Mouse (Mus musculus) hindbrain, embryonic 14.5 days (tissue): ENCODE data around the gene Lrriq1. TPM values are rescaled to one million over a fixed set of nuclear protein-coding genes. Genes with fewer than 3 reads are reported as not detected.

Experiments used
- ATAC-seq: fragments of 200-750 bp; cut with Nextera tagmentation; 2 replicates; pipeline ENCODE4 v1.8.0; 2017; ENCODE audit warnings: moderate number of reproducible peaks, mild to moderate bottlenecking, moderate TSS enrichment, moderate library complexity; ENCODE audit not compliant: low FRiP score
- DNase-seq: peaks from one replicate; pipeline ENCODE4 v3.0.0-alpha.2; 2015; ENCODE audit warnings: low spot score
- H3K27ac ChIP-seq: fragments of 300-500 bp; sonication (generic); 2 replicates; pipeline ENCODE4 v1.5.1; 2014; ENCODE audit warnings: mild to moderate bottlenecking, moderate library complexity
- H3K27me3 ChIP-seq: fragments of 300-500 bp; sonication (generic); 2 replicates; pipeline ENCODE4 v1.6.1; 2014; ENCODE audit warnings: mild to moderate bottlenecking, low read length, mixed read lengths; ENCODE audit not compliant: control insufficient read depth, insufficient read depth
- H3K36me3 ChIP-seq: fragments of 300-500 bp; sonication (generic); replicated peaks from 2 replicates; pipeline ENCODE4 v1.6.1; 2014; ENCODE audit not compliant: control insufficient read depth, insufficient read depth
- H3K4me1 ChIP-seq: fragments of 300-500 bp; sonication (generic); replicated peaks from 2 replicates; pipeline ENCODE4 v1.6.1; 2014; ENCODE audit warnings: antibody characterized with exemption, low read length, mixed read lengths; ENCODE audit not compliant: control insufficient read depth, insufficient read depth
- H3K4me2 ChIP-seq: fragments of 300-500 bp; sonication (generic); replicated peaks from 2 replicates; pipeline ENCODE4 v1.6.1; 2014; ENCODE audit warnings: mild to moderate bottlenecking, moderate library complexity
- H3K4me3 ChIP-seq: fragments of 300-500 bp; sonication (generic); replicated peaks from 2 replicates; pipeline ENCODE4 v1.5.1; 2014; ENCODE audit warnings: mild to moderate bottlenecking, low read length
- H3K9ac ChIP-seq: fragments of 300-500 bp; sonication (generic); 2 replicates; pipeline ENCODE4 v1.6.1; 2014
- H3K9me3 ChIP-seq: fragments of 300-500 bp; sonication (generic); 2 replicates; pipeline ENCODE4 v1.6.1; 2016; ENCODE audit warnings: low read length; ENCODE audit not compliant: control insufficient read depth
- WGBS: fragments of 180-500 bp; shearing (Covaris S2); extraction: QIAGEN DNeasy Blood & Tissue Kit; methylation state at CpG from one replicate; pipeline ENCODE4 v1.1.7; 2014; 5-methylcytosine and 5-hydroxymethylcytosine counted together
- polyA plus RNA-seq: library from polyadenylated mRNA; unstranded; fragments of >200 nt; fragmentation: Nextera tagmentation; extraction: Ambion mirVana; gene quantifications from 2 replicates; pipeline ENCODE4 v1.2.1, GENCODE M21; 2014

Lrriq1 gene
- polyA plus RNA-seq, 1 experiment from 2014 or later, result 7.3 TPM

DNA sequence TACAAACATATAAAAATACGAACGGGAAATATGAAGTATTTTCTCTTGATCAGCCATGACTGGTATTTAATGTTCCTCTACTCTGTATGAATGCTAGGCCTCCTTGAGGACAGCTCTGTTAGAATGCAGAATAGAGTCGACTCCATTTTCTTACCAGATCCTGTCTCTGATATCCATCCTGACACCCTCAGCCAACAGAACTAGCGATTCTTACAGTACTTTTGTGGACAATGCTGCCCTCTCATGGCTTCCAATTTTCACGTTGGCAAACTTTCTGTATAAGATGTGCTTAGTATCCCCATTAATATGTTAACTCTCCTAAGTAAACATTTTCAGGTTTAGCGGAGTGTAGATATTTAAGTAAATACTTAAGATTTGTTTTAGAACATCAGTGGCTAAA, 94.6 kb downstream of the Lrriq1 start:
- Histone ChIP-seq H3K4me2 (no peak overlapping the region), H3K4me1 (no peaks in the 10 kb centered on the region), H3K27ac (no peak overlapping the region), H3K27me3 (no peaks in the 10 kb centered on the region), H3K9me3 (no peaks in the 10 kb centered on the region), H3K9ac (no peak overlapping the region), H3K36me3 (no peaks in the 10 kb centered on the region), H3K4me3 (no peak overlapping the region)
- peak; percentile 61 for DNase-seq
- peak; percentile 48; the same call in 1 of the 2 replicates for ATAC-seq
- 49% methylated on average over 6 of the region's 6 CpGs for WGBS

DNA sequence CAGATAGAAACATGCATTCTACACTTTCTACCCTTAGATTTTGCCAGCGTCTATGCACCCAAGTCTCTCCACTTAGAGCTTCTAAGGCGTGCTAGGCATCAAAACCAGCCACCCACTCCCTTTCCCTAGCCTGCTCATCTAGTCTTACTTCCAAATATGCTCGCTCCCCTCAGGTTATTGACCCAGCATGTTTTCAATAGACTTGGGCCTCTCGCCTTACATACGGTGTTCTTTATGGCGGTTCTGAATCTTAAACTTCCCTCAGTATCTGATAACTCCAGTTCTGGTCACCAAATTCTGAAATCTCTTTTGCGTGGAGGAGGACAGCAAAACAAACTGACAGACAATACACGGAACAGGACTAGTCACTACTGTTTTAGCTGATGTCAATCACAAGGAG, 95.5 kb downstream of the Lrriq1 start:
- Histone ChIP-seq H3K36me3 (no peaks in the 10 kb centered on the region), H3K4me3 (no peak overlapping the region), H3K4me1 (no peaks in the 10 kb centered on the region), H3K4me2 (no peak overlapping the region), H3K9me3 (no peaks in the 10 kb centered on the region), H3K27ac (no peak overlapping the region), H3K27me3 (no peaks in the 10 kb centered on the region), H3K9ac (no peak overlapping the region)
- DNase-seq (no peak), ATAC-seq (no peak)
- 83% methylated on average over 8 of the region's 8 CpGs for whole genome bisulfite sequencing

- no peak for ATAC-seq
- H3K36me3 ChIP-seq, result no peaks in the 10 kb centered on the region
- no peak overlapping the region for H3K4me3 ChIP-seq
- no peak for DNase-seq
- no peak overlapping the region for H3K9ac ChIP-seq
- H3K4me1 ChIP-seq, result no peaks in the 10 kb centered on the region
- H3K27ac ChIP-seq, result no peak overlapping the region
- H3K27me3 ChIP-seq, result no peaks in the 10 kb centered on the region
- WGBS, result 73% methylated on average over 6 of the region's 6 CpGs
- no peak overlapping the region for H3K4me2 ChIP-seq
- H3K9me3 ChIP-seq, result no peaks in the 10 kb centered on the region
Measured at GRCm38 (mm10) chr10:103114629-103115028, 121.5 kb downstream of the Lrriq1 start.

- Histone ChIP-seq H3K4me2 (no peak overlapping the region), H3K36me3 (no peaks in the 10 kb centered on the region), H3K9me3 (no peaks in the 10 kb centered on the region), H3K27me3 (no peaks in the 10 kb centered on the region), H3K9ac (no peak overlapping the region), H3K4me3 (no peak overlapping the region), H3K4me1 (no peaks in the 10 kb centered on the region), H3K27ac (no peak overlapping the region)
- no peak for DNase-seq
- ATAC-seq, result no peak
- 87% methylated on average over 2 of the region's 2 CpGs for WGBS
Measured at GRCm38 (mm10) chr10:103108090-103108489, 128.0 kb downstream of the Lrriq1 start.

DNA sequence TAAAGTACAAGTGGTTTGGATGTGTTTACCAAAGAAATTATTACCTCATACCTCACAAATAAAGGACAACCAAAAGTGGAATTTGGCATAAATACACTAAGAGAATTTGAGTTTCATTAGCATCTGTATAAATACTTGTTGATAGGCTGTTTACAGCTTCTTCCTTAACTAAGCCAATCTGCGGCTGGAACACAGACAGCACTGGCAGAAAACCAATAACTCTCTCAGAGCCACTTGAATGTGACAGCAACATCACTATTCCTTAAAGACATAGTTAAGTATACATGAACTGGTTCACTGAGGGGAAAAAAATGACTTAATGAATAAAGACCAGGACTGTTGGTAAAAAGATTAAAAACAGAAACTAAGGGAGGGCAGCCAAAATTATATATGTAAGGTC, 150.0 kb downstream of the Lrriq1 start:
- H3K4me2 ChIP-seq, result no peak overlapping the region
- DNase-seq (no peak), ATAC-seq (no peak)
- no peaks in the 10 kb centered on the region for H3K27me3 ChIP-seq
- no peaks in the 10 kb centered on the region for H3K36me3 ChIP-seq
- WGBS, result 71% methylated on average over 1 of the region's 1 CpGs
- H3K4me3 ChIP-seq, result no peak overlapping the region
- H3K4me1 ChIP-seq, result no peaks in the 10 kb centered on the region
- no peak overlapping the region for H3K9ac ChIP-seq
- no peaks in the 10 kb centered on the region for H3K9me3 ChIP-seq
- no peak overlapping the region for H3K27ac ChIP-seq

DNA sequence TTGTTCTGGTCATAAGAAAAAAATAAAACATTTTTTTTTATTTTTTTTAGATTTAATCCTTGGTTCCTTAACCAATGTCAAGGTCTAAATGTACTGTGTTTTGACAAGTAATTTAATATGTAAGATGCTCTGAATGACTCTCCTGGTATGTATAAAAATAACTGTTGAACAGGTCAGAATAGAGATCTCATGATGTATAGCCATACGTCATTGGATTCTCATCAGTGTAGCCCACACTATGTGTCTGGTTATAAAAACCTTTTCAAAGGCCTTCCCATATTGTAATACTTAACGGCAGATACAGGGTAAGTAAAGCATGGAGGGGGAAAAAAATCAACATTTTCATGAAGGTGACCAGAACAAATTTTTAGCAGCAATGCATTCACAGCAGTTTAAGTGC, 186.5 kb downstream of the Lrriq1 start:
- no peak for DNase-seq
- no peak for ATAC-seq
- 90% methylated on average over 2 of the region's 2 CpGs for WGBS
- Histone ChIP-seq H3K4me3 (no peak overlapping the region), H3K4me1 (no peaks in the 10 kb centered on the region), H3K9ac (no peak overlapping the region), H3K27me3 (no peaks in the 10 kb centered on the region), H3K4me2 (no peak overlapping the region), H3K27ac (no peak overlapping the region), H3K9me3 (no peaks in the 10 kb centered on the region), H3K36me3 (no peaks in the 10 kb centered on the region)

- Histone ChIP-seq H3K9ac (no peak overlapping the region), H3K9me3 (no peaks in the 10 kb centered on the region), H3K4me3 (no peak overlapping the region), H3K27ac (no peak overlapping the region), H3K4me2 (no peak overlapping the region), H3K27me3 (no peaks in the 10 kb centered on the region), H3K4me1 (no peaks in the 10 kb centered on the region), H3K36me3 (no peaks in the 10 kb centered on the region)
- ATAC-seq (no peak), DNase-seq (no peak)
- WGBS, result 83% methylated on average over 3 of the region's 3 CpGs
Measured at GRCm38 (mm10) chr10:103046623-103047022, 189.5 kb downstream of the Lrriq1 start.

DNA sequence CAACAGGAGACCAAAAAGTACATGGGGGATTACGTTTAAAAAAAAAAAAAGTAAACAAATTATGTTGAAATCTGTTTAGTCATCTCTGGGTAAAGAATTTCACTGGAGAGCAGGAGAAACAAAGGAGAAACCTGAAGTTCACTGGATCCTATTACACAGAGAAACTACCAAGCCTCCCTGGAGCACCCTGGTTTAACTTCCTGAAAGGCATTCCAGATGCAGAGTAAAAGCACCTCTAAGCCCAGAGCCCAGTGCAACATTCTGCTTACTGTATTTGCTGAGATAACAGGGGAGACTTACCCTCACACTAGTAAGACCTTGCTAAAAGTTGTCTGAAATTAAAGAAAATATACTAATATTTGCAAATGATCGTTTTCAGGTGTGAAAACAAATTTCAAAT, 191.1 kb downstream of the Lrriq1 start:
- Histone ChIP-seq H3K27me3 (no peaks in the 10 kb centered on the region), H3K36me3 (no peaks in the 10 kb centered on the region), H3K9me3 (no peaks in the 10 kb centered on the region), H3K27ac (no peak overlapping the region), H3K9ac (no peak overlapping the region), H3K4me3 (no peak overlapping the region), H3K4me1 (no peaks in the 10 kb centered on the region), H3K4me2 (no peak overlapping the region)
- DNase-seq, result no peak
- WGBS, result 63% methylated on average over 2 of the region's 2 CpGs
- ATAC-seq, result no peak

- Histone ChIP-seq H3K4me2 (no peak overlapping the region), H3K9me3 (no peaks in the 10 kb centered on the region), H3K4me1 (no peaks in the 10 kb centered on the region), H3K4me3 (no peak overlapping the region), H3K27ac (no peak overlapping the region), H3K27me3 (peaks cover 76% of the 10 kb centered on the region), H3K36me3 (no peaks in the 10 kb centered on the region), H3K9ac (no peak overlapping the region)
- DNase-seq, result no peak
- 2% methylated on average over 14 of the region's 14 CpGs for WGBS
- no peak for ATAC-seq
Measured at GRCm38 (mm10) chr10:103035002-103035640, 201.0 kb downstream of the Lrriq1 start.

DNA sequence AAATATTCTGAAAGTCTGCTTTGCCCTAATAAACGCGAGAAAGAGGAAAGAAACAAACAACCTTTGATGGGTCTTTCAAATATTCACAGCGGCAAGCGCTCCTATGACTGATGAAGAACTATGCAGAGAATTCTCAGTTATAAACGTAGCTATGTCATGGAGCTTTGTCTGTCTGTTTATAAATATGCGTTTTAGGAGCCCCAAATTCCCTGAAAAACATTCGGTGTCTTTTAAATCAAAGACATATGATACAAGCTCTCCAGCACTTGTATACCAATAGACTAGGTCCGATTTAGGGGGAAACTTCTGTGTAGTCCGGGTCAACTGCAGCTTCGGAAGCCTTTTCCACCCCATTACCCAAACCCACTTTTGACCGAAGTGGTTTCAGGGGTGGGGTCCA, 205.2 kb downstream of the Lrriq1 start:
- H3K36me3 ChIP-seq, result no peaks in the 10 kb centered on the region
- H3K4me2 ChIP-seq, result no peak overlapping the region
- WGBS, result 3% methylated on average over 11 of the region's 11 CpGs
- no peak overlapping the region for H3K4me3 ChIP-seq
- H3K27me3 ChIP-seq, result peaks cover 90% of the 10 kb centered on the region
- no peaks in the 10 kb centered on the region for H3K9me3 ChIP-seq
- DNase-seq (no peak), ATAC-seq (no peak)
- H3K4me1 ChIP-seq, result no peaks in the 10 kb centered on the region; the same call in 1 of the 2 replicates
- no peak overlapping the region for H3K27ac ChIP-seq
- H3K9ac ChIP-seq, result no peak overlapping the region
